Mouse (Mus musculus): ENCODE results near the gene Il20.

Il20 gene

DNA sequence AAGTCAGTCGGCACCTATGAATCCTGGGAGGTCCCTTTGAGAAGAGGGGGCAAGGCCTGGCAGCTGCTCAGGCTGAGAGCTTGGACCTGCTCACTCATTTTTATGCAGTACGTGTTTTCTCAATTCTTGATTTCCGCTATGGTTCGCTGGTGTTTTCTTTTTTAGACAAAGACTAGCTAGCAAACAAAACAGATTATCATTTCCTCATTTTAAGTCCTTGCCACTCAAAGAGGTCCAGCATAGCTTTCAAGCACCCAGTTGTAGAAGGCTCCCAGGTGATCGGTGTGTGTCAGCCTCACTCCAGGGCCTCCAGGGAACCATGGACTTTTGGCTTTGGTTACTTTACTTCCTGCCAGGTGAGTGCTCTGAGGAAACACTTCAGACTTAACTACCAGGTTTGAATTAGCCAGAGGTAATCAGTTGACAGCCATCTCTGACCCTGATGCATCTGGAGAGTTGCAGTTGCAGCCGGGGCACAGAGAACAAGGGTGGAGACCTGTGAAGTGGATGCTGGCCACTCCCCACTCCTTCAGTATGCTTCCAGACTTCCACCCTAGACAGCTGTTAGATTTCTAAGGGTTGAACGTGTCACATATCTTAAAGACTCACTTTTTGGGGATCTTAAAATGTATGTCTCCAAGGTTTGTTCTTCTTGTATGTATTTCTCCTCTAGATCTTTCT, 45.6 kb downstream of the Il20 start, which contains the start of gene Fcmr:
Gene Fcmr, plus strand, starts transcription at position 129 of the 681 bp plus-strand sequence.
- no peak for DNase-seq (ENCODE audit: low read depth, low spot score)

DNA sequence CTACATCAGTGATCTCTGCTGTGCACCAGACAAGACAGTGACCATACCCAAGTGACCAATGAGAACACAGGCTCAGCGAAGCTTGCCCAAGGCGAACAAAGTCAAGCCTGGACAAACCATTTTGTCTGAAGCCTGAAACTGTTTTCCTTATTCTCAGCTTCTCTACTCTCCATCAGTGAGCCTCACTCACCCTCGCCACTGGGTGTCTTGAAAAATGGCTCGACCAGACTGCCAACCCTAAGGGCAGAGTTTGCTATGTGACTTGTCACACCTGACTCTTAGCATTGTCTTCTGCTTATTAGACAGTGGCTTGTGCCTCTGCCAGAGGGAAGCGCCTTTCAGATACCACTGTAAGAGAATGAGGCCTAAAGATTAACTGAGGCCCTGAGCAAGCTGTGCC, 46.5 kb downstream of the Il20 start:
- no peak for DNase-seq (ENCODE audit: low read depth, low spot score)

DNA sequence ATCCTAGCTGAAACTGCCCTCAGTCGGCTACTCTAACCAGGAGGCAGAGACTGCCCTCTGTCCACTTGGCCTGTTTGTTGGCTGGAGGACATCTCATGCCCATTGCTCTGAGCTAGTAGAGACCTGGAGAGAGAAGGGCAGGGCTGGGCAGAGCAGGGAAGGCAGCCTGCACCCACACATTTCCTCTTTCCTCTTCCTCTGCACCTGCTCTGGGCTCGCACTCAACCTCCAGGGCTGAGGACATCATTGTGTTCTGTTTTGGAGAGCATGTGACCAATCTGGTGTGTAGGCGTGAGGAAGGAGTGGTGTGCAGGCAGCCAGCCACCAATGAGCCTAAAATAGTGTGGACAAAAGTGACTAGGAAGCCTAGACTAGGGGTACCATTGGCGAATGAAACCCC, 47.0 kb downstream of the Il20 start:
- no peak for DNase-seq (ENCODE audit: low read depth, low spot score)

DNA sequence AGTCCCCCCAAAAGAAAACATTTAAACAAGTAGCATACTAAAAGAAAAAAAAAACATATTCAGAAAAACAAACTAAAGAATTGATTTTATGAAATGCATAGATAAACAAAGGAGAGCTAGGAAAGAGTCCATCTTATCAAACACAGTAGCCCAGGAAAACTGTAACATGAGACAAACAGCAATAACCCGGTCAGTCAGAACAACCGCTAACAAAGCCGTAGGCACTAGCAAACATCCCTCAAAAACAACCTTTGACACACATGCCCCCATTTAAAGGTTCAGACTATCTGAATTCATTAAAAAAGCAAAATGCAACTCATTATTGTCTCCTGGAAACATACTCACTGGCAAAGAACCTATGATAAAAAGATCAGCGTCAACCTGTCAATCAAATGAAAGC, 53.8 kb downstream of the Il20 start:
- DNase-seq (ENCODE audit: low read depth, low spot score): no peak
